Mouse (Mus musculus): ENCODE data around the gene Olfm2. TPM values are rescaled to one million over a fixed set of nuclear protein-coding genes. Genes with fewer than 3 reads are reported as not detected.

Olfm2 gene
- polyA plus RNA-seq, 1 experiment: 3.6 TPM

DNA sequence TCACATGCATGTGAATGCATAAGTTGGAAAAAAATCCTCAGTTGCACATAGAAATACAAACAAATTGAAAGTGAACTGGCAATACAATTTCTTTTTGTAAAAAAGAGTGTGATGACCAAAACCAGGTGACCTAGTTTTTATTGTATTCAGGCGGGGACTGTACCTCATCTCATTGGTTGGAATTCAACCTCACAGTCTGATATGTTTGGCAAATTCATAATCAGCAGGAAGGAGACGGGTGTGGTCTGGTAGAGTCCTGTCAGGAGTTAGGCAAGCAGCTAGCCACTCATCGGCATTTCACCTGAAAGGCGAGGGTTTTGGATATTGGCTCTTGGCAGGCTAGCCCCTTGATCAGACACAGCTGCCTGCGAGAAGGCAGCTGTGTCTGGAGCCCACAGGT lies 3.1 kb upstream of the Olfm2 start:
- TF ChIP-seq CTCF (IDR thresholded peaks at IDR 0.05; ENCODE audit: borderline replicate concordance, insufficient read depth, low read length): no peak
- no peak for TF ChIP-seq POLR2A (IDR thresholded peaks at IDR 0.05; ENCODE audit: low read depth, low read length)
- Histone ChIP-seq H3K4me3 (ENCODE audit: insufficient read depth, low read length) (no peak overlapping the region), H3K4me1 (ENCODE audit: control insufficient read depth, insufficient read depth, low read length) (no peaks in the 10 kb centered on the region), H3K27ac (ENCODE audit: insufficient read depth, low read length) (no peak overlapping the region)

DNA sequence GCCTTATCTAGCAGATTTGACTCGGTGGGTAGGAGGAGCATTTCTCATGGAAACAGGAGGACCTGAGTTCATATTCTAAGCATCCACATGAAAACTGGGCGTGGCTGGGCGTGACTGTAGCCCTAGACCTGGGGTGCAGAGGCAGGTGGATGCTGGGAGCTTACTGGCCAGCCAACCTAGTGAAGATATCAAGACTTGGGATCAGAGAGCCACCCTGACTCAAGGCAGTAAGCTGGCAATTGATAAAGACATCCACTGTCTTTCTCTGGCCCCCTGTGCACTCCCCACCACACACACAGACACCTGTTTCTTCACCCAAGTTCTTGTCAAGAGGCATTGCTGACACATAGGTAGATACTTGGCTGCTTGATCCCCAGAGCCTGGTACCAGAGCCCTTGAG lies 2.4 kb upstream of the Olfm2 start:
- TF ChIP-seq POLR2A (IDR thresholded peaks at IDR 0.05; ENCODE audit: low read depth, low read length): no peak
- no peak for TF ChIP-seq CTCF (IDR thresholded peaks at IDR 0.05; ENCODE audit: borderline replicate concordance, insufficient read depth, low read length)
- Histone ChIP-seq H3K4me3 (ENCODE audit: insufficient read depth, low read length) (no peak overlapping the region), H3K27ac (ENCODE audit: insufficient read depth, low read length) (no peak overlapping the region), H3K4me1 (ENCODE audit: control insufficient read depth, insufficient read depth, low read length) (no peaks in the 10 kb centered on the region)

DNA sequence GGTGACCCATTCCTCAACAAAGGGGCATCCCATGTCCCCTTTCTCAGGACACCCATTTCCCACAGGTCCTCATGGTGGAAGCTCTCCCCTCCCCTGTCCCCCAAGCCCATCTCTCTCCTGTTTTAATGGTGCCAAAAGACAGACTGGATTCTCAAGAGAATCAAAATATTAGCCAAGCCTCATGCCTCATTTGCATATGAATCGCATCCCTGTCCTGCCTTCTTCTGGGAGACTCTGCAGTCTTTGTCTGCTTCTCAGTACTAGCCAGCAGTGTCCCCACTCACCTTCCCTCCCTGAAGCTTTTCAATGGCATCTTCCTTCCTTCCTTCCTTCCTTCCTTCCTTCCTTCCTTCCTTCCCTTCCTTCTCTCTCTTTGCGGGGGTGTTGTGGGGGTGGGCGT lies 1.5 kb upstream of the Olfm2 start:
- Histone ChIP-seq H3K4me3 (ENCODE audit: insufficient read depth, low read length) (no peak overlapping the region), H3K27ac (ENCODE audit: insufficient read depth, low read length) (no peak overlapping the region), H3K4me1 (ENCODE audit: control insufficient read depth, insufficient read depth, low read length) (no peaks in the 10 kb centered on the region)
- TF ChIP-seq POLR2A (IDR thresholded peaks at IDR 0.05; ENCODE audit: low read depth, low read length) (no peak), CTCF (IDR thresholded peaks at IDR 0.05; ENCODE audit: borderline replicate concordance, insufficient read depth, low read length) (no peak)

DNA sequence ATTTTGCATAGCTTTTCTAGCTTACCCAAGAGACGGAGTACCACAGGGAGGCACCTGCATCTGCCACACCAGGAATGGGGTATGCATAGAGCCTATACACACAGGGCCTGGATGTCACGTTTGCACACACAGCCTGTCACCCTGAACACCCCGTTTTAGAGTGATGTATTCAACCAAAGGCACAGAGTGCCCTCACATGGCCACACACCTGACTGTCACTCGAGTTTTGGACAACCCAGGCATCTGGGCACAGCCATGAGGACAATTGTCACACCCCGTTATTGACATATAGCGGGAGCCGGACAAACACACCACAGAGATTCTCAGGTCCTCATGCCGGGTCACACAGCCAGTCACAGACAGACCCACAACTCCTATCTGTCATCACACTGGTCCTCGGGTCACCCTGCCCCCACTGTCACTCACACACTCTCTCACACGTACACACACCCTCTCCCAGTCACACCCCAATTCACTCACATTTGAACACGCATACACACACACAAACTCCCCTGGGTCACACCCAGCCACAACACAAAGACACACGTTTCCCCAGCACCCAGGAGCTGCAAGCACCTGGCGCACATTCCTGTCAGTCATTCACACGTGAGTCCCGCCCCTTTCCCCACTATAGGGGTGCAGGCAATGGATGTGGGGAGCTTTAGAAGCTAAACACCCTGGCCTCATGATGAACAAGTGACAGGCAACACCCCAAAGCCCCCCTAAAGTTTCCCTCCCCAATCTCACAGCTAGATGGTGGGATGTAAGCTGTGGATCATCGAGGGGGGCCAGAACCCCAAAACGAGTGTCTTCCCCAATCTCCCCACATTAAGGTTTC lies 801 bp downstream of the Olfm2 start:
- TF ChIP-seq POLR2A (IDR thresholded peaks at IDR 0.05; ENCODE audit: low read depth, low read length) (no peak), CTCF (IDR thresholded peaks at IDR 0.05; ENCODE audit: borderline replicate concordance, insufficient read depth, low read length) (no peak)
- no peaks in the 10 kb centered on the region for H3K4me1 ChIP-seq (ENCODE audit: control insufficient read depth, insufficient read depth, low read length)
- H3K27ac ChIP-seq (ENCODE audit: insufficient read depth, low read length): no peak overlapping the region
- no peak overlapping the region for H3K4me3 ChIP-seq (ENCODE audit: insufficient read depth, low read length)

DNA sequence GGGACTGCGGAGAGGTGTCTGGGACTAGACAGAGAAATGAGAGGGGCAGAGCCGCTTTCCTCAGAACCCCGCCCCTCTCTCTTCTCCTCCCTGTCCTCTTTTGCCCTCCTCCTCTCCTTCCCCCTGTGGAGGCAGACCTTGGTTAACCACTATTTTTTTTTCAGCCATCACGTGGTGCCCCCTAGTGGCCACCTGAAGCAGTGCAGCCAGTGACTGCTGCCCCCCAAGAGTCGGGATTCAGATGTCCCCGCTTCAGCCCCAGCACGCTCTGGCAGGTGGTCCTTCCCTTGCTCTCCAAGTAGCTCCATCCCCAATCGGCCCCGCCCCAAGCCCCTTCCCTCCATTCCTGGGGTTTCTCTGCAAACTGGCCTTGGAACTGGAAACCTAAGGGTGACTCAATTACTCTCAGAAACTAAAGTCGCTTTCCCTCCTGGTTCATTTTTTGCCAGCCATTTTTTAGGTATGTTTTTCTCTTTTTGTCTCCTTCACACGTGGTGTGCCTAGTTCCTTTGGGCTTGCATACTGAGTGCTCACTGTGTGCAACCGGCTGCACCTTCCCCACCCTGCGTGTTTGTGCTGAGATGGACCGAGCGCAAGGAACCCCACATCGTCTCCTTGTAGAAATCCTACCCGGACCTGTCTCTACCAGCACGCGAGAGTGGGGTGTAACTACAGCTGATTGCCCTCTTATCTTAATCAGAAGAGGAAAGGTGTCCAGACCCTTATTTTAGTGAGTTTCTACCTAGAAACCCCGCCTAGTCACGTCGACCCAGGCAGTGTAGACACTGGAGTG lies 2.0 kb downstream of the Olfm2 start:
- TF ChIP-seq CTCF (IDR thresholded peaks at IDR 0.05; ENCODE audit: borderline replicate concordance, insufficient read depth, low read length) (peak; percentile 53), POLR2A (IDR thresholded peaks at IDR 0.05; ENCODE audit: low read depth, low read length) (no peak)

DNA sequence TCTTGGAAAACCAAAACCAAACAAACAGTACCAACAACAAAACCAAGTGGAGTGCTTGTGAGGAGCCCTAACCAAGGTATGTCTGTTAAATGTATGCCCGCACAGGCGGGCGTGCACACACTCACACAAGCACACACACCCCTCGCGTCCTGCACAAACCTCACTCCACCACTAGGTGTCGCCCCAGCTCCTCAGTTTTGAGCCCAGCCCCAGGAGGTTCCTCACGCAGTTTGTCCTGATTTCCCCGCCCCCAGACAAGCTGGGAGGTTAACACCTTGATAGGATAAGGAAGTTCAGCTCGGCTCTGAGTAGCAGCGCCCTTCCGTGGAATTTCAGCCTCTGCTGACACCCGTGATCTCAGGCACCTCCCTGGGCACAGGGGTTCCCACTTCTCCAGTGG lies 5.7 kb downstream of the Olfm2 start:
- Histone ChIP-seq H3K4me3 (ENCODE audit: insufficient read depth, low read length) (no peak overlapping the region), H3K27ac (ENCODE audit: insufficient read depth, low read length) (no peak overlapping the region), H3K4me1 (ENCODE audit: control insufficient read depth, insufficient read depth, low read length) (no peaks in the 10 kb centered on the region)
- peak; percentile 97 for TF ChIP-seq CTCF (IDR thresholded peaks at IDR 0.05; ENCODE audit: borderline replicate concordance, insufficient read depth, low read length)
- no peak for TF ChIP-seq POLR2A (IDR thresholded peaks at IDR 0.05; ENCODE audit: low read depth, low read length)

More for the DNA sequence above, 2.0 kb downstream of the Olfm2 start:
- no peaks in the 10 kb centered on the region for H3K4me1 ChIP-seq (ENCODE audit: control insufficient read depth, insufficient read depth, low read length)
- no peak overlapping the region for H3K27ac ChIP-seq (ENCODE audit: insufficient read depth, low read length)
- H3K4me3 ChIP-seq (ENCODE audit: insufficient read depth, low read length): no peak overlapping the region

DNA sequence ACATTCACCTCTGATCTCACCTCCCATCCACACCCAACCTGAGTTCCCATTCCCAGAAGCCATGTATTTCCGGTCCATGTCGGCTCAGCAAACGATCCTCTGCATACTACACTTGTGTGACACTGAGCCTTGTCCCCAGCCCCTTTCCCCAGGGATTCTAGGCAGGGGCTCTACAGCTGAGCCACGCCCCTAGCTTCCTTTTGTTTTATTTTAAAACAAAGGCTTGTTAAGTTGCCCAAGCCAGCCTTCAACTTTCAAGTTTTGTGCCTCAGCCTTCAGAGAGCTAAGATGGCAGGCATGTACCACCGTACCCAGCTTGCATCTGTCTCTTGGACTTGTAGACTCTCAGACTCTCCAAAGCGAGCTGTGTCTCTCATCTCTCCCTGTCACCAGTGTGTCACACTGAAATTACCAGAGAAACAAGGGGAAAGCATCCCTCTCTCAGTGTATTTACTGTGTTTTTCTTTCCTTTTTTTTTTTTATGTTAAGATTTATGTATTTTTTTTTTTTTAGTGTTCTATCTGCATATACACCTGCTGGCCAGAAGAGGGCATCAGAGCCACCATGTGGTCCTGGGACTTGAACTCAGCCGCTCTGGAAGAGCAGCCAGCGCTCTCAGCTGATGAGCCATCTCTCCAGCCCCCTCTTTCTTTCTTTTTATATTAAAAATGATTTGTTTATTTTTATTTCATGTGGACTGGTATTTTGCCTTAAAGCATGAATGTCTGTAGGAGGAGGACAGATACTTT lies 7.7 kb downstream of the Olfm2 start:
- Histone ChIP-seq H3K4me3 (ENCODE audit: insufficient read depth, low read length) (no peak overlapping the region), H3K27ac (ENCODE audit: insufficient read depth, low read length) (no peak overlapping the region), H3K4me1 (ENCODE audit: control insufficient read depth, insufficient read depth, low read length) (no peaks in the 10 kb centered on the region)
- no peak for TF ChIP-seq POLR2A (IDR thresholded peaks at IDR 0.05; ENCODE audit: low read depth, low read length)
- no peak for TF ChIP-seq CTCF (IDR thresholded peaks at IDR 0.05; ENCODE audit: borderline replicate concordance, insufficient read depth, low read length)

DNA sequence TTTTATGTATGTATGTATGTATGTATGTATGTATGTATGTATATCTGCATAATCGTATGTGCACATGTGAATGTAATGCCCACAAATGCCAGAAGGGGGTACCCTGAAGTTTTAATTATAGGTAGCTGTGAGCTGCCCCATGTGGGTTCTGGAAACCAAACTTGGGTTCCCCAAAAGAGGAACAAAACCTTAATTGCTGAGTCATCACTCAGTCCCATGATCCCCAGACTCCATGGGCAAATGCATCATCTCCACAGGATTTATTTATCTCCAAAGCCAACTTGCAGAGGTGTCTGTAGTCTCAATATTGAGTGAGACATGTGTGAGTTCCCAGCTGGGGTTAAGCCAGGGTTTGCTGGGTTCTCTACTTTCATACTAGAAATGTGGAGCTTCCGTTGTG lies 8.9 kb downstream of the Olfm2 start:
- no peaks in the 10 kb centered on the region for H3K4me1 ChIP-seq (ENCODE audit: control insufficient read depth, insufficient read depth, low read length)
- no peak overlapping the region for H3K4me3 ChIP-seq (ENCODE audit: insufficient read depth, low read length)
- TF ChIP-seq POLR2A (IDR thresholded peaks at IDR 0.05; ENCODE audit: low read depth, low read length) (no peak), CTCF (IDR thresholded peaks at IDR 0.05; ENCODE audit: borderline replicate concordance, insufficient read depth, low read length) (no peak)
- H3K27ac ChIP-seq (ENCODE audit: insufficient read depth, low read length): no peak overlapping the region

DNA sequence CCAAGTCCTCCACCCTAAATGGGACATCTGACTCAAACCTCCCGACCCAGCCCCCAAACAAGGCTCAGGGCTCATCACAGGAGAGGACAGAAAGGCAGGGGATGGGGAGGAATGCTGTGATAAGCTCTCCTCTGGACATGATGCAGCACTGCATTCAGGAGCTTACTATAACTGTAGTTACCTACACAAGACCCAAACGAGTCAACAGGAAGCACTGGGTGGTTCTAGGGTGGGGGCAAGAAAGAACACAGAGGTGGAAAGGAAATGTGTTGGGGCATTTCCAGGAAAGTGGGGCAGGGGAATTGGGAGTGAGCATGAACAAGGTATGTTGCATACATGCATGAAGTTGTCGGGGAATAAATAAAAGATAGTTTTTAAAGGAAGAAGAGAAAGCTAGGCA lies 11.5 kb downstream of the Olfm2 start:
- Histone ChIP-seq H3K4me3 (ENCODE audit: insufficient read depth, low read length) (no peak overlapping the region), H3K4me1 (ENCODE audit: control insufficient read depth, insufficient read depth, low read length) (no peaks in the 10 kb centered on the region; the same call in 1 of the 2 replicates), H3K27ac (ENCODE audit: insufficient read depth, low read length) (no peak overlapping the region)
- TF ChIP-seq CTCF (IDR thresholded peaks at IDR 0.05; ENCODE audit: borderline replicate concordance, insufficient read depth, low read length) (no peak), POLR2A (IDR thresholded peaks at IDR 0.05; ENCODE audit: low read depth, low read length) (no peak)

All from embryonic fibroblast, embryonic 13.5 days (primary cell).